Mouse (Mus musculus) G1E-ER4 (cell line): Measurements from ENCODE around the gene Efcab14. TPM values are rescaled to one million over a fixed set of nuclear protein-coding genes. Genes with fewer than 3 reads are reported as not detected.

ENCODE experiments used
- GATA1 ChIP-seq: IDR thresholded peaks from one replicate; pipeline ENCODE4 v1.8.0; 2012; ENCODE audit warnings: low read length, inconsistent platforms
- polyA plus RNA-seq: library from polyadenylated mRNA; stranded (reverse); fragments of >175 nt; gene quantifications from 2 replicates; pipeline ENCODE4 v1.2.3, GENCODE M21; 2012

The Efcab14 gene
- 18.6 and 21.4 TPM in 2 replicates for polyA plus RNA-seq

DNA sequence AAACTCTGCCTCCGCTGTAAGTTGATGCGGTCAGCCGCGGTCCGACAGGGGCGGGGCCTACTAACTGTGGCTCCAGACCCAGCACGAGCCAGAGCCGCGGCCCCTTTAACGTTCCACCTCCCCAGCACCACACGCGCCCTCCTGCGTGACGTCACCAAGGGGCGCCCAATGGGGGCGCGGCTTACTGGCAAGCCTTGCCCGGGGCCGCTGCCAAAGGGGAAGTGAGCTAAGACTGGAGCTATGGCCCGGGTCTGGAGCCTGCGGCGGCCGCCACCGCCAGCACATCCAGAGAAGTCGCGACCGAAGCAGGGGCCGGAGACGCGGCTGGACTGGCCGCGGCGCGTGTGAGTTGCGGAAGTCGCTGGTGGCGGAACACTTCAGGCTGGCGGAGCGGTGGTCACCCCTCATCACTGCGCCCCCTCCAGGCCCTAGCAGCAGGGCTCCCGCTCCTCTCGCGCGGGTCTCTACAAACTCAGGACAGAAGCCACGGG is at the start of gene Efcab14:
Efcab14 (plus strand) TSS at position 194 of the 491 bp plus-strand sequence.
- TF ChIP-seq GATA1, result no peak

DNA sequence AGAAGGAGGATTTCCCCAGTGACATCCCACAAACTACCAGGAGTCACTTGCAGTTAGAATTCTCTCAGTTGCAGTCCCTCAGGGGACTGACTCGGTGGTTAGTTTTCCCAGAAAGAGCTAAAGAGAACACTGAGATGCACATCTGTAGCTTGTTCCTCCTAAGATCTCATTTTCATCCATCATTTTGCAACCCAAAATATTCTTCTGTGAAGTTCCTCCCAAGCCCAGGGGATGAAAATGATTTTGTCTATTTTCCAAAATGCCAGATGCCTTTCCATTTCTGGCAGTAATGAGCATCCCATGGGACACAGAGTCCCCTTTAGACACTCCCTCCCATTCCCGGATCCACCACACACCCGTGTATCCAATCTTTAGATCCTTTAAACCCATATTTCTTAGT is 36.1 kb upstream of the Efcab14 start:
- no peak for TF ChIP-seq GATA1

DNA sequence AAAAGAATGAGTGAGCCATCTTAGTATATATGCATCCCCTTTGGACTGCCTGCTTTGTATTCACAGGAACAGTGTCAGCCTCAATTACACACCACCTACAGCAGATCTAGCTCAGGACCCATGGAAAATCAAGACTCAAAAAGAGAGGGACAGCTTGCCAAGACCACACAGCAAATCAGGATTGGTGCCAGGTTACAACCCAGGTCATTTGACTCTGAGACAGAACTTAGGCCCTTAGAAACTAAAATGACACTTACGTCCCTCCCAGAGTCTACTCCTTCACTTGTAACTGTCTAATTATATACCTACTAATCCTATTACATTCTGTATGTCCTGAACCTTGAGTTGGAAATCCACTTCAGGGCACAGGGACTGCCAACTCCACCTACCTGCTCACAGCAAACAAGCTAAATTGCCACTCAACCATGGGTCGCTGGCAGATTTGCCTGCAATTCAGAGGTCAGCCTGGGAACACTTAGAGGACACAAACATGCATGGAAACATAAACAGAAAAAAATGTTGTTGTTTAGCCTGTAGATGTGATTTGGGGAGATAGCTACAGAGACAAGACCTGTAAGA is 33.5 kb upstream of the Efcab14 start:
- TF ChIP-seq GATA1, result no peak

DNA sequence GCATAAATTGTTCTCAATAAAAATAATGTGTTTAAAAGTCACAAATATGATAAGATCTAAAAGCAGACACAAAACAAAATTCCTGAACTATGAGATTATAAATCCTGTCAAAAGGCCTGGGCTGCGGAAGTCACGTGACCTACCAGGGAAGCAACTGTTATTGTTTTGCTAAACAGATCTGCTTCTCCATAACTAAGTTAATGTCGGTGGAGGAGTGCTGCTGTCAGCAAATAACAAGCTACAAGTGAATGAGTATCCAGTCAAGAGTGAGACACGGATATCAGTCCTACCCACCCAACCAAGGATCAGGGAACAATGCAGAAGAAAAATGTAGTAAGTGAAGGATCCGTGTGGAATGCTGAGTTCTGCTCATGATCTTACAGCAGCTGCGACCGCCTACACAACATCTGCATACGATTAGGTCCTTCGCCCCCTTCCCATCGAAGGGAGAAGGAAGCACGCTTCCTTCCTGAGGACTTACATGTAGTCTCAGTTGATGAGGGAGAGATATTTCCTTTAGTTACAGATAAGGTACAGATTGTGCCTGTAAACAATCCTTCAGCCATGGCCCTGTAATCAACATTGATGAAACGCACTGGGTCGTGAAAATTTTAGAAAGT is 28.5 kb upstream of the Efcab14 start:
- no peak for TF ChIP-seq GATA1

DNA sequence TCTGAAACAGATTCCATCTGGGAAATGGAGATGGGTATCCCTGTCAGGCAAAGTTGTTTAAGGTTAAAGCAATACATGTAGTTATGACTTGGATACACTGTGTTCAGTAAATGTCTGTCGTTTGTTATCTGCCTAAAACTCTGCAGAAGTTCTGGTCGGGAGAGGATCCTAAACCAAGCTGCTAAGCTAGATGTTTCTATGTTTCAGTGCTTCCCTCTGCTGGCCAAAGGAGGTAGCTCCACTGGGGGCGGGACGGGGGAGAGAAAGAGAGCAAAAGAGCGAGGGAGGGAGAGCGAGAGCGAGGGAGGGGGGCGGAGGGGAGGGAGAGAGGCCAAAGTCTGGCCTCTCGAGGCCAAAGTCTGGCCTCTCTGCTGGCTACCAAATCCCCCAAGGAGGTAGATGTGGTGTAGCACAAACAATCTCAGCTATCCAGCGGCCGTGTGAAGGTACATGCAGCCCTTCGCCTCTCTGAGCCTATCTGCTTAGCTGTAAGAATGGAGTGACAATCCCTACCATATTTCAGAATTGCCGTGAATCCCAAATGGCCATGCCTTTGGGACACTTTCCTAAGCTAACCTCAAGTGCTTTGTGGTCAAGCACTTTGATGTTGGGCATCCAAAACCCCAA is 27.6 kb upstream of the Efcab14 start:
- TF ChIP-seq GATA1, result no peak

DNA sequence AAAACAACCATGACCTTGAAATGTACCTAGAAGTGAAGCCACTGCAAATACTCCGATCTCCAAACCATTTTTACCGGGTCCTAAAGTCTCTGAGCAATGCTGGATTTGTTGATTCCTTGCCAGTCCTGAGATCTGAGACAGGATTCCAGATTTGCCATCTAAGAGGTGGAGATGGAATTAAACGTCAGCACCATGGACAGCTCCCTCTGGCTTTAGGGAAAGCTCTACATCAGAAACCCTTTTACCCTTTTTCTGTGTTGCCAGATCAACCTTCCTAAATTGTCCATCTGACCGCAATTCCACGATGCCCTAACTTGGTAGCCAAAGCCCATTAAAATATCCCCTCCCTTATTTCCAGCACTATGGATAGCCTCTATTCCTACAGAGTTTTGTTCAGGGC is 8.8 kb upstream of the Efcab14 start:
- no peak for TF ChIP-seq GATA1

DNA sequence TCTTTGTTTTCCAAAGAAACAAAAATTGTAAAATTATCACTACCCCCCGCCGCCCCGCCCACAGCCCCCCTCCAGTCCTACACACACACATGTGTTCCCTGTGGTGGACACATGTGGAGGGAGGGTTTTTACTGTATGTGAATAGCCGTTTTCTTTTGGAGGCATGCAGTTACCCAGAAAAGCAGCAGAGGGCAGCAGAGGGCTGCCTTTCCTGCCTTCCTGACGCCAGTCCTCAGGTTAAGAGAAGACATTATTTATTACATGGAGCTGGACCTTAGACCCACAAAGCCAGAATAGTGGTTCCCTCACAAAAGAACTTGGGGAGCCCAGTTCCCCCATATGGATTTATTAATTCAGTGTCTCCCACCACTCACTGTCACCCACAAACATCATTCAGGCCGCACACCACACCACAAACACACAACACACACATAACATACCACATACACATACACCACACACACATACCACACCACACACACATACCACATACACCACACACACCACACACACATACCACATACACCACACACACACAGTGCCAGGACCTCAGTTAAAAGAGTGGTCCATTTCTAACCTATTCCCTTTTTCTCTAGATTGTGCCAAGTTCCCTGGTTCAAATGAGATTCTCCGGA is 5.8 kb upstream of the Efcab14 start:
- no peak for TF ChIP-seq GATA1

DNA sequence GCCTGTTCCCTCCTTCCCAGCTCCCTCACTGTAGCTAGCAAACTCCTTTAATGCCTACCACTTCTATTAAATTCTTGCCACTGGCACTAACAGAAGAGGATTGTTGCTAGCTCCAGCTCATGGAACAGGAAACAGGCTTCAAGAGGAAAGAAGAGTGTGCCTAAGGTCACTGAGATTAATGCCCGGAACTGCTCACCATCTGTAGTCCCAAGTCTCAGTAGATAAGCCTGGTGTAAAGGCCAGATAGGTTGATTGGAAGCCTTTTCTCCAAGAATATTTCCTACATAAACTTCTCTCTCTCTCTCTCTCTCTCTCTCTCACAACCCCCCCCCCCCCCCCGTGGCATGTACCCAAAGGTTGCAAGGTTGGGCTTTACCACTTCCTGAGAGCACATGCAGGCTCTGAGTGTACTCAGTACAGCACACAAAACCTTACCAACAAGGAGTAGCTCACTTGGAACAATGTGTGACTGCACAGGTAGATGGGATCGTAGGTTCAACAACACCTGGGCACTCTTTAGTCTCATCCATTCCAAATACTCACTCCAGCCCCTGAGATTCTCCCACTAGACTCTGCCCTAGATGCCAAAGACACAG is 5.2 kb upstream of the Efcab14 start:
- TF ChIP-seq GATA1, result peak; percentile 8

DNA sequence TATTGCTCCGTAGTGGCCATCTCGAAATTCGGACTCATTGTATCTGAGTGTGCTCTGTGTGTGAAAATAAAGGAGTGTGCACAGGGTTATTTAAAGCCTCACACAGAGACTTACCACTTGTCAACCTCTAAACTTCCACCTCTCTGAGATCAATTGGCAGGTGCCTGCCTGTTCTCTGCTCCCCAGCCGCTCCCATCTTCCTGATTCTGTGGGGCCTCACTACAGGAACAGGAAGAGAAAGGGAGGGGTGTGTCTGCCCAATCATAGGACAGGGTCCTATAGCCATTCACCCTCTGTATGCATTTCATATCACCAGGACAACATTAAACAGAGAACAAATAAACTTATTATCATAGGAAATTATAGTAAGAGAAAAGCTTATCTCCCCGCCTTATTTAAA is 3.8 kb upstream of the Efcab14 start:
- no peak for TF ChIP-seq GATA1

DNA sequence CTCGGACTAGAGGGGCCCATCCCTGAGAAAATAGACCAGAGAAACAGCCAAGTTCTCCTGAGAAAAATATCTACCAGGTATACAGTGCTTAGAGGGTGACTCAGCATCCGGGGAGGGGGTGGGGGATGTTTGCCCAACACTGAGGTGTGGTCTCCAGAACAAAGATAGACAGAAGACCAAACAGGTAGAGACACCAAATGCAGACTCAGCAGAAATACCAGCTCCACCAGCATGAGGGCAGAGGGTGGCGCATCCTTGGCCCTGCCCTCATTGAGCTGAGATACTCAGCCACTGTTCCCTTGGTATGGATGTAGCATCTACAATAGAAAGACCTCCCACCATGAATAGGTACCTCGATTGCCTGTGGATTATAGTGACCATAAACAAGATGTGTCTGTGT is 2.7 kb upstream of the Efcab14 start:
- TF ChIP-seq GATA1, result no peak

DNA sequence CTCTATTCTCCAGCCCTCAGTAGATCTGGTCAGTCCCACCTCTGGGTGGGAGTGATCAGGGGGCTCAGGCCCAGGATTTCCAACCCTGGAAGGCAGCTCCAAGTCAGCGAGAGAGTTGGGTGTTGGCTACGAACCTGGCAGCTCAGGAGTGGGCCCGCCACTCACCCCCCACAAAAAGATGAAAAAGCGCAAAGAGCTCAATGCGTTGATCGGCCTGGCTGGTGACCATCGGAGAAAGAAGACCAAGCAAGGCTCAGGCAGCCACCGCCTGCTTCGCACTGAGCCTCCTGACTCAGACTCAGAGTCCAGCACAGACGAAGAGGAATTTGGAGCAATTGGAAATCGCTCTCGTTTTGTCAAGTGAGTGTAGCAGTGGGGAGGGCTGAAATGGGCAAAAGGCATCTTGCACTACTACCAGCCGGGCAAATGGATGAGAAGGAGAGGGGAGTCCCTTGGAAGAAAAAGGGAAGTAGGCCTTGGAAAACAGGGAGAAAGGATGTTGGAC is 989 bp downstream of the Efcab14 start:
- no peak for TF ChIP-seq GATA1

DNA sequence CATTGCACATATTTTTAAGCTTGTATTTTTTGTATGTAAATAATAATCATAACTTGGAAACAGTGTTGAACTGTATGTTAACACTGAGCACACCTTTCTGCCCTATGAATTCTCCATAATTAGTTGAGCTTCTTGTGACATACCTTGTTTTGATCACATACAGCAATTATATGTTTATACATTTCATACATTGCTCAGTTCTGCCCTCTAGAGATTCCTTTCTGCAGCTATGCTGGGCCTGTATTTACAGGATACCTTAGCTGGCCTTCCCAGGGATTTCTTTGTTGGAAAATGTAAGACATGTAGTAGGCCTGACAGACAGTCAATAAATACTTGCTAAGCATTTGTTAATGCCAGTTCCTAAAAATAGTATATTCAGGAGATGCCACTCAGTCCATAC is 5.1 kb downstream of the Efcab14 start:
- TF ChIP-seq GATA1, result no peak

DNA sequence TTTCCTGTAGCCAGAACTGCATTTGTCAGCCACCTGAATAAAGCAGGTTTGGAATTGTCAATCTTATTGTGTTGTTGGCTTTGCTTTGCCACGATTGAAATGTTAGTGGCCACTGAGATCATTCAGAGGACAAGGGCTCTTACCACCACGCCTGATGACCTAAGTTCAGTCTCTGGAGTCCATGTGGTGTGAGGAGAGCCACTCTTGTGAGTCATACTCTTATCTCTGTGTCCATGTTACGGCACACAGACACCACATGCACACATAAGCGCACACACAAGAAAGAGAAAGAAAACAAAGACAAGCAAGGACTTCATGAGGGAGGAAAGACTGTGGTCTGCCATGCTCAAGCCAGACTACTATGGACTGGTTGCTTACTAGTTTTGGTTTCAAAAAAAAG is 5.6 kb downstream of the Efcab14 start:
- TF ChIP-seq GATA1, result no peak

DNA sequence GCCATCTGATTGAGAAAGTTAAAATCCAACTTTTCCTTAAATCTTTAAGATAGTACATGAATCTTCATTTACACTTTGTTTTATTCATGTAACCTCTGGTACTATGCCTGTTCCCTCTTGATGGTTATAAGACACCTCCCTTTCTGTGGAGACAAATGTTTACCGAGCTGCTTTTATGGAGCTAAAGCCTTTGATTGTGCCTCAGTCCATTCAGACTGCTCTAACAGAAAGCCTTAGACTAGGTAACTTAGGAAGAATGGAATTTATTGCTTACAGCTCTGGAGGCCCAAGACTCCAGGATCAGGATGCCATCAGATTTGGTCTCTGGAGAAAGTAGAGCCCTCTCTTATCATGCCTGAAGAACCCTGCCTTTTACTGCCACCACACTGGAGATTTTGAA is 10.6 kb downstream of the Efcab14 start:
- TF ChIP-seq GATA1, result no peak

DNA sequence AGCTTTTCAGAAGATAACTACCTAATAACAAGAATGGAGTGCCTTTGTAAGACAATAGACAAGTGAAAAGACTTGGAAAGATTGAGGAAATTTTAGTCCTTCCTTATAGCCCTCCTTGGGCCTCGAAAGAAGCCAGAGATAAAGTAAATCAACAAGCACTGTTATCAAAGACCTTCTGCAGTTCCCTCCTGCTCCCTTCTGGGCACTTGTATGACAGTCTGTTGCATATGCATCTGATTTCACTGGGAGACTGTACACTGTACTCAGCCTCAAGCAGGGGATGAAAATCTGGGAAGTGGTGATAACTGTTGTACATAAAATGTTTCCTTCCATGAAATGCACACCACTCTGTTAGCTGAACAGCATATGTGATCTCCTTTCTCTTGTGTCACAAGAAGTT is 11.8 kb downstream of the Efcab14 start:
- TF ChIP-seq GATA1, result no peak

DNA sequence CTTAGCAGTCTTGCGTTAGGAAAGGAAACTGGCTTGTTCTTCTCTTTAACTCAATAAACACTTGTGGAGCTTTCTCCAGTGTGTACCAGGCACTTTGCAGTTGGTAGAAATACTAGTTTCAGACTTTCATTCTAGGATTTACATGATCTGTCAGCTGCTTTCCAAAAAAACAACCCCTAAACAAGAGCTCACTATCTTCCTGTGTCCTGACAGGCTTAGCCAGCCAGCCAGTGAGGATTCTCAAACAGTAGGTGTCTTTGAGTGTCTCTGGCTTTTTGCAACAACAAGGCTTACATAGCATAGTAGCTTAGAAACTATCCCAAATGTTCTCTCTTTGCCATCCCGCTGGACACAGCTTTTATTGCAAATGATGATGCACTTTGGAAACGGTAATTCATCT is 16.6 kb downstream of the Efcab14 start:
- no peak for TF ChIP-seq GATA1
